14 mouse cellular contexts compared by ENCODE assay signal in genomic region chr4:155359560-155360464, GRCm38 (mm10). TPM values are rescaled to one million over a fixed set of nuclear protein-coding genes. Genes with fewer than 3 reads are reported as not detected.
A peak's percentile ranks its signal among the peaks of the same experiment; 100 is the strongest.
DNase-seq lines count a peak whose midpoint lies in the region; ATAC-seq and TF ChIP-seq lines count a peak whose summit lies in the region.
"Had no signal": no experiment of that assay in that cellular context is flagged by ENCODE, and none has a peak within 500 bp of the region (broad histone marks: within the 10 kb centered on the region; RNA-seq: fewer than 3 reads in every experiment).

No protein-coding gene starts in this region.

- no peak overlapping the region for H3K27ac ChIP-seq in heart, embryonic 13.5 days (replicated peaks)
- H3K27ac ChIP-seq in intestine, embryonic 15.5 days, result no peak overlapping the region
- H3K27ac ChIP-seq in small intestine, adult 2 months (ENCODE audit: insufficient read depth, low read depth, low read length), result peak overlapping the region; percentile 73; the same call in 1 of the 2 replicates
- H3K27ac ChIP-seq: limb, embryonic 15.5 days; midbrain, embryonic 12.5 days had no signal

- peak overlapping the region; percentile 72 for H3K4me2 ChIP-seq in heart, embryonic 13.5 days
- peak overlapping the region; percentile 63 for H3K4me2 ChIP-seq in intestine, embryonic 15.5 days (replicated peaks)

- intact Hi-C loops in heart, postnatal 10 days (cut with DNase I), result no loop called here

- peaks cover 81% of the 10 kb centered on the region for H3K27me3 ChIP-seq in heart, embryonic 13.5 days (replicated peaks)
- H3K27me3 ChIP-seq in intestine, embryonic 15.5 days (replicated peaks), result peaks cover 40% of the 10 kb centered on the region
- no peaks in the 10 kb centered on the region for H3K27me3 ChIP-seq in small intestine, adult 2 months (ENCODE audit: control insufficient read depth, insufficient read depth, low read length)

- no peaks in the 10 kb centered on the region for H3K36me3 ChIP-seq in heart, embryonic 13.5 days
- no peaks in the 10 kb centered on the region for H3K36me3 ChIP-seq in intestine, embryonic 15.5 days
- H3K36me3 ChIP-seq in small intestine, adult 2 months (ENCODE audit: control insufficient read depth, insufficient read depth, low read length), result 0 out of 2 replicates have a peak, but pooled peaks cover 2% of the 10 kb centered on the region
- H3K36me3 ChIP-seq: limb, embryonic 15.5 days; midbrain, embryonic 12.5 days had no signal

- no peak for DNase-seq in heart, postnatal 10 days
- peak; percentile 77 to 87 for DNase-seq in kidney, postnatal 25 days
- DNase-seq in left cerebral cortex, adult 18-20 months (ENCODE audit: low spot score in 2 of 2), result no peak
- no peak for DNase-seq in right cerebral cortex, adult 2 months (ENCODE audit: low spot score in 2 of 2)
- DNase-seq: gastrocnemius, postnatal 10 days had no signal

- TF ChIP-seq CTCF in small intestine, adult 2 months (IDR thresholded peaks at IDR 0.05; ENCODE audit: extremely low read depth, insufficient read length, insufficient replicate concordance, low read depth, low read length), result no peak

- H3K4me1 ChIP-seq in heart, embryonic 13.5 days, result peaks cover 7% of the 10 kb centered on the region; the same call in 1 of the 2 replicates
- H3K4me1 ChIP-seq in intestine, embryonic 15.5 days (replicated peaks), result peaks cover 2% of the 10 kb centered on the region; the same call in 1 of the 2 replicates
- peaks cover 11% of the 10 kb centered on the region for H3K4me1 ChIP-seq in small intestine, adult 2 months (ENCODE audit: control insufficient read depth, insufficient read depth, insufficient read length, low read length)

- no peaks in the 10 kb centered on the region for H3K9me3 ChIP-seq in heart, embryonic 13.5 days
- no peaks in the 10 kb centered on the region for H3K9me3 ChIP-seq in intestine, embryonic 15.5 days
- H3K9me3 ChIP-seq: limb, embryonic 15.5 days; midbrain, embryonic 12.5 days had no signal

- no peak overlapping the region for H3K4me3 ChIP-seq in heart, embryonic 13.5 days
- H3K4me3 ChIP-seq in intestine, embryonic 15.5 days (replicated peaks), result peak overlapping the region; percentile 51
- peak overlapping the region; percentile 62 for H3K4me3 ChIP-seq in small intestine, adult 2 months (ENCODE audit: low read depth, low read length)

- H3K9ac ChIP-seq in heart, embryonic 13.5 days, result no peak overlapping the region
- no peak overlapping the region for H3K9ac ChIP-seq in intestine, embryonic 15.5 days
- H3K9ac ChIP-seq: limb, embryonic 15.5 days; midbrain, embryonic 12.5 days had no signal

- no peak for TF ChIP-seq POLR2A in small intestine, adult 2 months (IDR thresholded peaks at IDR 0.05; ENCODE audit: low read depth, low read length)

- 33% methylated on average over 12 of the region's 12 CpGs for WGBS in heart, embryonic 13.5 days
- WGBS in intestine, embryonic 15.5 days, result 39% methylated on average over 12 of the region's 12 CpGs
- WGBS in small intestine, adult 2 months, result 39% methylated on average over 12 of the region's 12 CpGs

- no peak for ATAC-seq in heart, embryonic 13.5 days (ENCODE audit: extremely low read depth, insufficient number of reproducible peaks, low FRiP score, low TSS enrichment)
- ATAC-seq in intestine, embryonic 15.5 days, result no peak
- ATAC-seq in frontal cortex, adult (ENCODE audit: low TSS enrichment), result no peak
- ATAC-seq: activated CD4-positive, CD25-positive, alpha-beta regulatory T cell, adult 4 months had no signal

RNA-seq across cellular contexts. Expression of gene Prkcz, which starts 1.3 kb away (rescaled TPM):
- polyA plus RNA-seq in heart, embryonic 13.5 days (2015; fragmentation: Nextera tagmentation; extraction: Ambion mirVana), result 7.2 TPM in 2 replicates
- 1 to 10 TPM; 1.7 to 2.3 TPM for total RNA-seq in heart, postnatal 10 days (2021)
- polyA plus RNA-seq in intestine, embryonic 15.5 days (2015; fragmentation: Nextera tagmentation; extraction: Ambion mirVana), result 24.8 and 27.1 TPM in 2 replicates
- polyA plus RNA-seq in small intestine, adult 2 months (2012; rRNA removed), result 22.1 and 73.8 TPM in 2 replicates
- 100 to 1,000 TPM; 216 to 223 TPM for total RNA-seq in left cerebral cortex, adult 18-20 months (2021)
- total RNA-seq: hematopoietic stem cell, adult 5-6 weeks had no signal

RNA-seq across cellular contexts. Expression of gene Gabrd, which starts 38.1 kb away (rescaled TPM):
- 0.17 TPM in 1 of 2 replicates, not detected in the other for polyA plus RNA-seq in heart, embryonic 13.5 days (2015; fragmentation: Nextera tagmentation; extraction: Ambion mirVana)
- not detected for total RNA-seq in heart, postnatal 10 days (2021)
- 0.10 TPM in 1 of 2 replicates, not detected in the other for polyA plus RNA-seq in intestine, embryonic 15.5 days (2015; fragmentation: Nextera tagmentation; extraction: Ambion mirVana)
- 0.55 and 1.3 TPM in 2 replicates for polyA plus RNA-seq in small intestine, adult 2 months (2012; rRNA removed)
- total RNA-seq in left cerebral cortex, adult 18-20 months (2021), result 10 to 100 TPM; 77.5 to 84.7 TPM
- polyA plus RNA-seq: erythroblast, embryonic 14.5 days; midbrain, embryonic 12.5 days had no signal

RNA-seq across cellular contexts. Expression of gene Cfap74, which starts 49.2 kb away (rescaled TPM):
- 0.89 and 1.3 TPM in 2 replicates for polyA plus RNA-seq in heart, embryonic 13.5 days (2015; fragmentation: Nextera tagmentation; extraction: Ambion mirVana)
- total RNA-seq in heart, postnatal 10 days (2021), result under 1 TPM; 0.30 to 0.34 TPM
- polyA plus RNA-seq in intestine, embryonic 15.5 days (2015; fragmentation: Nextera tagmentation; extraction: Ambion mirVana), result 1.2 and 2.3 TPM in 2 replicates
- polyA plus RNA-seq in small intestine, adult 2 months (2012; rRNA removed), result 0.11 and 1.4 TPM in 2 replicates
- 10 to 100 TPM; 12.0 to 13.1 TPM for total RNA-seq in left cerebral cortex, adult 18-20 months (2021)
- polyA plus RNA-seq: erythroblast, embryonic 14.5 days had no signal

Comparison
In these comparisons a context has a peak if more than half of its experiments do, and no peak if none do; other contexts are left out.
1. DNase-seq: peak in kidney, postnatal 25 days (2 of 2); none in heart, postnatal 10 days (0 of 2), left cerebral cortex, adult 18-20 months (0 of 2) and right cerebral cortex, adult 2 months (0 of 2).